Mouse (Mus musculus) neural tube, embryonic 13.5 days (tissue): ENCODE data around the gene Gm4791. TPM values are rescaled to one million over a fixed set of nuclear protein-coding genes. Genes with fewer than 3 reads are reported as not detected.

Source experiments
- ATAC-seq: fragments of 200-750 bp; cut with Nextera tagmentation; 2 replicates; pipeline ENCODE4 v1.8.0; 2017; ENCODE audit warnings: low read depth, mild to moderate bottlenecking, moderate TSS enrichment, moderate library complexity
- H3K27ac ChIP-seq: fragments of 300-500 bp; sonication (generic); replicated peaks from 2 replicates; pipeline ENCODE4 v1.5.1; 2015; ENCODE audit warnings: moderate library complexity, mild to moderate bottlenecking, inconsistent platforms
- H3K27me3 ChIP-seq: fragments of 300-500 bp; sonication (generic); 2 replicates; pipeline ENCODE4 v1.6.1; 2015; ENCODE audit warnings: mild to moderate bottlenecking, inconsistent platforms
- H3K36me3 ChIP-seq: fragments of 300-500 bp; sonication (generic); 2 replicates; pipeline ENCODE4 v1.6.1; 2015; ENCODE audit warnings: mild to moderate bottlenecking, inconsistent platforms
- H3K4me1 ChIP-seq: fragments of 300-500 bp; sonication (generic); replicated peaks from 2 replicates; pipeline ENCODE4 v1.6.1; 2015; ENCODE audit warnings: inconsistent platforms
- H3K4me2 ChIP-seq: fragments of 300-500 bp; sonication (generic); 2 replicates; pipeline ENCODE4 v1.6.1; 2015; ENCODE audit warnings: inconsistent platforms, mild to moderate bottlenecking, moderate library complexity
- H3K4me3 ChIP-seq: fragments of 300-500 bp; sonication (generic); 2 replicates; pipeline ENCODE4 v1.5.1; 2015; ENCODE audit warnings: mild to moderate bottlenecking, inconsistent platforms
- H3K9ac ChIP-seq: fragments of 300-500 bp; sonication (generic); 2 replicates; pipeline ENCODE4 v1.6.1; 2015; ENCODE audit warnings: moderate library complexity, mild to moderate bottlenecking, inconsistent platforms
- H3K9me3 ChIP-seq: fragments of 300-500 bp; sonication (generic); 2 replicates; pipeline ENCODE4 v1.6.1; 2016; ENCODE audit warnings: inconsistent platforms
- WGBS: fragments of 180-500 bp; shearing (Covaris S2); methylation state at CpG from one replicate; pipeline ENCODE4 v1.1.7; 2015; 5-methylcytosine and 5-hydroxymethylcytosine counted together
- polyA plus RNA-seq: library from polyadenylated mRNA; unstranded; fragments of >200 nt; fragmentation: Nextera tagmentation; extraction: Ambion mirVana; gene quantifications from 2 replicates; pipeline ENCODE4 v1.2.1, GENCODE M21; 2015

The Gm4791 gene
- polyA plus RNA-seq = not detected in 2 replicates

- Histone ChIP-seq H3K4me1 (peaks cover 6% of the 10 kb centered on the region), H3K27ac (0 out of 2 replicates have a peak within 1 kb of the TSS, but pooled peaks have one; percentile 23), H3K27me3 (no peaks in the 10 kb centered on the region), H3K4me2 (no peak within 1 kb of the TSS), H3K9ac (no peak within 1 kb of the TSS), H3K9me3 (no peaks in the 10 kb centered on the region), H3K36me3 (no peaks in the 10 kb centered on the region), H3K4me3 (no peak within 1 kb of the TSS)
- WGBS = 30% methylated on average over 5 of the region's 5 CpGs
- no peak for ATAC-seq
Observed at GRCm38 (mm10) chr9:46998338-46998791, at the start of gene Gm4791. Gene Gm4791 (plus strand): TSS chr9:46998741.

GRCm38 (mm10) chr9:46956286-46956685 is 42.3 kb upstream of the Gm4791 start:
- Histone ChIP-seq H3K9ac (no peak overlapping the region), H3K36me3 (no peaks in the 10 kb centered on the region), H3K9me3 (0 out of 2 replicates have a peak, but pooled peaks cover 3% of the 10 kb centered on the region), H3K4me2 (no peak overlapping the region), H3K27me3 (no peaks in the 10 kb centered on the region), H3K4me3 (no peak overlapping the region), H3K27ac (no peak overlapping the region), H3K4me1 (peaks cover 27% of the 10 kb centered on the region)
- ATAC-seq = peak; percentile 50; the same call in 1 of the 2 replicates
- 43% methylated on average over 6 of the region's 6 CpGs for WGBS

- WGBS = 72% methylated on average over 8 of the region's 8 CpGs
- Histone ChIP-seq H3K9me3 (0 out of 2 replicates have a peak, but pooled peaks cover 3% of the 10 kb centered on the region), H3K4me3 (no peak overlapping the region)
Observed at GRCm38 (mm10) chr9:46957420-46957950, 41.1 kb upstream of the Gm4791 start.

GRCm38 (mm10) chr9:46966028-46966427 is 32.5 kb upstream of the Gm4791 start:
- no peak overlapping the region for H3K27ac ChIP-seq
- no peak overlapping the region for H3K9ac ChIP-seq
- H3K9me3 ChIP-seq = no peaks in the 10 kb centered on the region
- peaks cover 18% of the 10 kb centered on the region for H3K4me1 ChIP-seq
- H3K36me3 ChIP-seq = no peaks in the 10 kb centered on the region
- H3K4me2 ChIP-seq = no peak overlapping the region
- H3K27me3 ChIP-seq = no peaks in the 10 kb centered on the region
- 63% methylated on average over 5 of the region's 5 CpGs for WGBS
- no peak overlapping the region for H3K4me3 ChIP-seq
- no peak for ATAC-seq

More at GRCm38 (mm10) chr9:46957420-46957950, 41.1 kb upstream of the Gm4791 start:
- no peaks in the 10 kb centered on the region for H3K27me3 ChIP-seq
- no peaks in the 10 kb centered on the region for H3K36me3 ChIP-seq
- no peak for ATAC-seq
- H3K9ac ChIP-seq = no peak overlapping the region
- H3K4me2 ChIP-seq = no peak overlapping the region
- no peak overlapping the region for H3K27ac ChIP-seq
- peaks cover 27% of the 10 kb centered on the region for H3K4me1 ChIP-seq

- H3K27me3 ChIP-seq = no peaks in the 10 kb centered on the region
- no peaks in the 10 kb centered on the region for H3K9me3 ChIP-seq
- no peaks in the 10 kb centered on the region for H3K36me3 ChIP-seq
- no peak overlapping the region for H3K4me3 ChIP-seq
- H3K4me2 ChIP-seq = no peak overlapping the region
- H3K4me1 ChIP-seq = peaks cover 21% of the 10 kb centered on the region
- ATAC-seq = no peak
- no peak overlapping the region for H3K27ac ChIP-seq
- no peak overlapping the region for H3K9ac ChIP-seq
- WGBS = 9% methylated on average over 6 of the region's 6 CpGs
Observed at GRCm38 (mm10) chr9:46968970-46969369, 29.6 kb upstream of the Gm4791 start.

GRCm38 (mm10) chr9:46969406-46969805 is 29.1 kb upstream of the Gm4791 start:
- no peak overlapping the region for H3K27ac ChIP-seq
- H3K27me3 ChIP-seq = no peaks in the 10 kb centered on the region
- H3K9ac ChIP-seq = no peak overlapping the region
- whole genome bisulfite sequencing = 48% methylated on average over 6 of the region's 6 CpGs
- ATAC-seq = no peak
- H3K4me1 ChIP-seq = peaks cover 21% of the 10 kb centered on the region
- no peaks in the 10 kb centered on the region for H3K9me3 ChIP-seq
- H3K4me3 ChIP-seq = no peak overlapping the region
- no peak overlapping the region for H3K4me2 ChIP-seq
- no peaks in the 10 kb centered on the region for H3K36me3 ChIP-seq

GRCm38 (mm10) chr9:46978806-46979205 is 19.7 kb upstream of the Gm4791 start:
- no peak overlapping the region for H3K4me2 ChIP-seq
- no peak overlapping the region for H3K9ac ChIP-seq
- no peaks in the 10 kb centered on the region for H3K4me1 ChIP-seq
- H3K9me3 ChIP-seq = no peaks in the 10 kb centered on the region
- no peak overlapping the region for H3K27ac ChIP-seq
- no peak for ATAC-seq
- H3K4me3 ChIP-seq = no peak overlapping the region
- H3K27me3 ChIP-seq = peaks cover 4% of the 10 kb centered on the region; the same call in 1 of the 2 replicates
- H3K36me3 ChIP-seq = no peaks in the 10 kb centered on the region
- 36% methylated on average over 11 of the region's 11 CpGs for WGBS

GRCm38 (mm10) chr9:46980111-46980510 is 18.4 kb upstream of the Gm4791 start:
- Histone ChIP-seq H3K4me3 (no peak overlapping the region), H3K36me3 (no peaks in the 10 kb centered on the region), H3K27ac (no peak overlapping the region), H3K9ac (no peak overlapping the region), H3K4me2 (no peak overlapping the region), H3K9me3 (no peaks in the 10 kb centered on the region), H3K4me1 (no peaks in the 10 kb centered on the region), H3K27me3 (peaks cover 4% of the 10 kb centered on the region; the same call in 1 of the 2 replicates)
- 13% methylated on average over 2 of the region's 2 CpGs for WGBS
- no peak for ATAC-seq

- Histone ChIP-seq H3K9me3 (no peaks in the 10 kb centered on the region), H3K4me3 (no peak overlapping the region), H3K27me3 (peaks cover under 1% of the 10 kb centered on the region; the same call in 1 of the 2 replicates), H3K27ac (no peak overlapping the region), H3K9ac (no peak overlapping the region), H3K4me2 (no peak overlapping the region), H3K36me3 (no peaks in the 10 kb centered on the region), H3K4me1 (no peaks in the 10 kb centered on the region)
- WGBS = 70% methylated on average over 2 of the region's 2 CpGs
- no peak for ATAC-seq
Observed at GRCm38 (mm10) chr9:46983471-46983870, 15.1 kb upstream of the Gm4791 start.

- Histone ChIP-seq H3K9ac (no peak overlapping the region), H3K4me2 (no peak overlapping the region), H3K4me1 (no peaks in the 10 kb centered on the region), H3K27me3 (no peaks in the 10 kb centered on the region), H3K4me3 (no peak overlapping the region), H3K36me3 (no peaks in the 10 kb centered on the region), H3K27ac (no peak overlapping the region), H3K9me3 (no peaks in the 10 kb centered on the region)
- 84% methylated on average over 6 of the region's 6 CpGs for WGBS
- ATAC-seq = no peak
Observed at GRCm38 (mm10) chr9:47041569-47041968, 43.0 kb downstream of the Gm4791 start.
